Mouse (Mus musculus) brown adipose tissue, adult 24 weeks (tissue): ENCODE measurements around the gene Tmem117. TPM values are rescaled to one million over a fixed set of nuclear protein-coding genes. Genes with fewer than 3 reads are reported as not detected.

Experiments
- H3K27ac ChIP-seq: fragments of 200-500 bp; replicated peaks from 2 replicates; pipeline ENCODE4 v1.5.1; 2012; ENCODE audit warnings: low read depth, mild to moderate bottlenecking, low read length
- H3K4me1 ChIP-seq: fragments of 200-500 bp; 2 replicates; pipeline ENCODE4 v1.6.1; 2012; ENCODE audit warnings: low read length, mixed read lengths; ENCODE audit not compliant: control insufficient read depth, insufficient read depth, insufficient read length
- H3K4me3 ChIP-seq: fragments of 200-500 bp; 2 replicates; pipeline ENCODE4 v1.5.1; 2012; ENCODE audit warnings: low read depth, mild to moderate bottlenecking, low read length, moderate library complexity; ENCODE audit not compliant: insufficient read depth
- polyA plus RNA-seq: library from polyadenylated mRNA; stranded (reverse); fragments of >200 nt; gene quantifications from 2 replicates; pipeline ENCODE4 v1.2.4, GENCODE M21; 2012; ENCODE audit not compliant: missing spikeins, insufficient read depth, insufficient read length

The Tmem117 gene
- polyA plus RNA-seq, 1 experiment: not detected

GRCm38 (mm10) chr15:94943891-94944290 is 314.9 kb downstream of the Tmem117 start:
- Histone ChIP-seq H3K27ac (no peak overlapping the region), H3K4me3 (no peak overlapping the region), H3K4me1 (no peaks in the 10 kb centered on the region)

DNA sequence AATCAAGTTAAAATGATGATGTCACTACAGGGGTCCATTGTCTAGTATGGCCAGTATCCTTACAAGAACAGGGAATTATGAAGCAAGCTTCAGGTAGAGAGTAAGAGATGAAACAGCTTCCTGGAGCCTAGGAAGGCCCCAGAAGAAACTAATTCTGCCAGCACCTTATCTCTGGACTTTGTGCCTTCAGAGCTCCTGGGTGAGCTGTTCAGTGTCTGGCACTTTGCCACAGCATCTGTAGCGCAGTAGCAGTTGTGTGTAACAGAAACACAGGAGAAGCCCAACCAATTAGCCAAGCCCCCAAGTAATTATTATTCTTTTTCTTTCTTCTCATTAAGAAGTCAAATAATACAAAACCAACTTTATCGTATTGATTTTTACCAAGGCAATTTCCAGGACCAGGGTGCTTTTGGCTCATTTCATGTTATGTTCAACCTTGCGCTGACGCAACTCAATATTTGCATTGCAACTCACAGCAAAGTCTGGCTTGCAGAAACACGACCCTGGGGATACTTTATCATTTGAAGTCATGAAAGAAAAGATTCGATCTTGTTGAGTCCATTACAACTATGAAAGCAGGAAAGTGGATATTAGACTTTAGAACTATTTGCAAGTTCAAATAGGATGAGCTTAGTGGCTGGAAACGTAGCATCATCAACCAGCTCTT is 322.5 kb downstream of the Tmem117 start:
- no peaks in the 10 kb centered on the region for H3K4me1 ChIP-seq
- H3K27ac ChIP-seq: no peak overlapping the region
- no peak overlapping the region for H3K4me3 ChIP-seq

DNA sequence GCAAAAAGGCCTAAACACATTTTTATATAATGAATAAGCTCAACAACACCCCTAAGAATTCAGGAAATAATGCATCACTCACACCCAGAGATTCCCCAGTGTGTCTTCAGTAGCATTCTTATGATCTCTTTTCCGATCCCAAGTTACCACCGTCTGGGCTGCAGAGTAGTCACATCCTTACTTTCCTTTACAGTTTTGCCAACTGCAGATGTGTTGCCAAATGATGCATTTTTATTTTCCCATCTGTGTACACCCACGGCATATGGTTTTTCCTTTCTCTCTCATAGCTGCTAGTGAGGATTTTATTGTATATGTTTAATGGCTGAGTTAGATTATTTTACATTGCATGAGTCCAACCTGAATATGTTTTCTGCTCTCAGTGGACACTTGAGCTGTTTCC is 327.7 kb downstream of the Tmem117 start:
- Histone ChIP-seq H3K4me3 (no peak overlapping the region), H3K27ac (no peak overlapping the region), H3K4me1 (no peaks in the 10 kb centered on the region)

DNA sequence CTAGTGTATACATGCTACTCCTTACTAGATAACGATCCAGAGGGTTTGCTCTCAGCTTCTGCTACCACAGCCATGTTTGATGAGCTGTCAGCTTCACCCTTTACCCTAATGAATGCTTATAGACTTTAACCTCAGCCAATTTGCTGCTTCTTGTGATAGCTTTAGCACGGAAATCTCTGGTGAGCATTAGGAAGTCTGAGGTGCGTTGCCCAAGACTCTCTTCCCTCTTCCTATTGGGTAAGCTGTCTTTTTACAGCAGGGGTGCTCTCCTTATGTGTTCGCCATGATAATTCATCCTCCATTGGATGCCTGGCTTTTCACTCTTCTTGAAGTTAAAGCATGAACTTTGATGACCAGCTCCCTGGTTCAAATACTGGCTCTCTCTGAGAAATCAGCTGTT is 328.2 kb downstream of the Tmem117 start:
- H3K4me1 ChIP-seq: no peaks in the 10 kb centered on the region
- no peak overlapping the region for H3K27ac ChIP-seq
- H3K4me3 ChIP-seq: no peak overlapping the region

GRCm38 (mm10) chr15:94967004-94967403 is 338.0 kb downstream of the Tmem117 start:
- Histone ChIP-seq H3K27ac (no peak overlapping the region), H3K4me3 (no peak overlapping the region), H3K4me1 (no peaks in the 10 kb centered on the region)

- Histone ChIP-seq H3K4me3 (no peak overlapping the region), H3K27ac (no peak overlapping the region), H3K4me1 (no peaks in the 10 kb centered on the region)
Measured at GRCm38 (mm10) chr15:94968403-94969180, 339.6 kb downstream of the Tmem117 start.

- no peak overlapping the region for H3K4me3 ChIP-seq
- H3K27ac ChIP-seq: no peak overlapping the region
- no peaks in the 10 kb centered on the region for H3K4me1 ChIP-seq
Measured at GRCm38 (mm10) chr15:94981798-94982197, 352.8 kb downstream of the Tmem117 start.

DNA sequence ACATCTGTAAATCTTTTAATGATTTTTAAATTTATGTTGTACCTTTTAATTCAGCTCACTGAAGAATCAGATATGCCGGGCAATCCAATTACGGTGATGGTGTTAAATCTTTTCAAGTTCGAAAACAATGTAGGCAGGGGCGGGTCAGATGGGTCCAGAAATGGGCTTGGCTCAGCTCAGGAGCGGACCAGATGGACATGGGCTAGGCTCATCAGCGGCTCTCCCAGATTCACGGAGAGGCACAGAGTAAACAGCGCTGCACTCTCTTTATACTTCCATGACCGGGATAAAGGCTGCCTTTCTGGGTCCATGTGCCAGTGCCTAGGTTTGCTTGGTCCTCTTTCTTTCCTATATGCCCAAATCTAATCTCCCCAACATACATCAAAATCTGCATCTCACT is 366.3 kb downstream of the Tmem117 start:
- H3K27ac ChIP-seq: no peak overlapping the region
- H3K4me3 ChIP-seq: no peak overlapping the region

GRCm38 (mm10) chr15:95005121-95005824 is 376.2 kb downstream of the Tmem117 start:
- Histone ChIP-seq H3K4me3 (no peak overlapping the region), H3K27ac (no peak overlapping the region), H3K4me1 (no peaks in the 10 kb centered on the region)

More for the DNA sequence above, 366.3 kb downstream of the Tmem117 start:
- no peaks in the 10 kb centered on the region for H3K4me1 ChIP-seq

GRCm38 (mm10) chr15:95022251-95022650 is 393.2 kb downstream of the Tmem117 start:
- Histone ChIP-seq H3K4me3 (no peak overlapping the region), H3K4me1 (no peaks in the 10 kb centered on the region), H3K27ac (no peak overlapping the region)

DNA sequence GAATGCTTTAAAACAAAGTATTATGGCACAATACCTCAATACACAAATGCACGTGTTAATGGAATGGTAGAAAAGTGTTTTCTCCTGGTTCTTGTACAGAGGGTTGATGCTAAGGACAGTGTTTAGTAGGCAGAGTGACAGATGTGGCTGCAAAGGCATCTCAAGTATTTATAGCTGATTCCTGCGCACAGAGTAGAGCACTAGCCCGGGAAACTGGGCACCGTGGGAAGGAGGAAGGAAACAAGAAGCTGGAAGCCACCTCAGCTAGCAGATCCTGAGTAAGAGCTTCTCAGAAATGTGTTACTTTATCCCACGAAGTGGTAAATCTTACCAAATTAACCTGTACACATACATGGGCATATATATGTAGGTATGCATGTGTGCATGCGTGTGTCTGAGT is 395.4 kb downstream of the Tmem117 start:
- Histone ChIP-seq H3K4me1 (no peaks in the 10 kb centered on the region), H3K4me3 (no peak overlapping the region), H3K27ac (no peak overlapping the region)

DNA sequence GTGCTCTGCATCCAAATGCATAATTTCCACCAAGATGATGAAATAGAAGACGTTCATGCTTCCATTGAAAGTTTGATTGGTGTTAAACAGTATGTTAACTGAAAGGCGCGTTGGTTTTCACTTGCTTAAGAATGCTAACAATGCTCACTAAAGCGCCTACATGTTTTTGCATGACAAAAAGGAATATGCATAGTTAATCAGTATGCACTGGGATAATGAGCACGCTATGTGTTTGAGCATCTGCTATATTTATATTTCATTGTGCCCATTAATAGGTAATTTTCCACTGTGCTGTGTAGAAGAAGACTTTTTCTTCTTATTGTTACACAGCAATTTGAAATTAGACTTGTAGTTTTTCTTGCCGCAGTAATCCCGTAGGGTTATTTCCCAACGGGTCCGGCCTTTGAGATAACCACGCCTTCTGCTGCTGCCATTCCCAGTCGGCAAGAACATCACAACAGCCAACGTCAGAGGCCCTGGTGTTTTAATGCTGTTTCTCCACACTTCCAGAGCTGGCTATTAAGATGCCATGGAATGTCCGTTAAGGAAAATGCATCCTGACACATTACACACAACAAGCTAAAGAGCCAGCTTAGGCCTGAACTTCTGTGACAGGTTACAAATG is 399.9 kb downstream of the Tmem117 start:
- no peaks in the 10 kb centered on the region for H3K4me1 ChIP-seq
- no peak overlapping the region for H3K4me3 ChIP-seq
- no peak overlapping the region for H3K27ac ChIP-seq

DNA sequence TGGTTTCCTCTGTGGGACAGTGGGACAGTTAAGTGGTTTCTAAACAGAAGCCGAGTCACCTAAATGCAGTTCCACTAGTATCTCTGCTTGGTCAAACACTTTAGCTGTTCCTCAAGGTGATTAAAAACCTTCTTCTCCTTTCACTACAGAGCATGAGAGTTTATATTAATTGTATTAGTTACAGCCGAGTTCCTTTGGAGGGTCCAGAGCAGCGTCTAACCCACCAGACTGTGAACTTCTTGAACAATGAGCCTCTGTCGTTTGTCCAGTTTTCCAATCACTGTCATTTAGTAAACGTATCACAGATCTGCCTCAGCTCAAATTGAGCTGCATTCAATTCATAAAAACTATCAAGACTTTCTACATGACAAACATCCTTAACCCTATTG is 400.4 kb downstream of the Tmem117 start:
- no peak overlapping the region for H3K4me3 ChIP-seq
- no peaks in the 10 kb centered on the region for H3K4me1 ChIP-seq
- no peak overlapping the region for H3K27ac ChIP-seq

GRCm38 (mm10) chr15:95042437-95042836 is 413.4 kb downstream of the Tmem117 start:
- H3K4me3 ChIP-seq: no peak overlapping the region
- H3K4me1 ChIP-seq: no peaks in the 10 kb centered on the region
- no peak overlapping the region for H3K27ac ChIP-seq

GRCm38 (mm10) chr15:95044011-95044410 is 415.0 kb downstream of the Tmem117 start:
- H3K4me3 ChIP-seq: no peak overlapping the region
- no peaks in the 10 kb centered on the region for H3K4me1 ChIP-seq
- H3K27ac ChIP-seq: no peak overlapping the region
